Mouse (Mus musculus) liver, postnatal 0 days (tissue): Measurements from ENCODE around the gene Ccdc124.

Source experiments
- CTCF ChIP-seq: sonication (generic); IDR thresholded peaks from 2 replicates; pipeline ENCODE4 v1.5.1; 2016; ENCODE audit warnings: antibody characterized with exemption, low read depth
- EP300 ChIP-seq: IDR thresholded peaks from 2 replicates; pipeline ENCODE4 v1.6.1; 2016; ENCODE audit warnings: antibody characterized with exemption, low read depth, mild to moderate bottlenecking

GRCm38 (mm10) chr8:70905463-70905830 lies 31.7 kb upstream of the Ccdc124 start:
- TF ChIP-seq EP300 (no peak), CTCF (no peak)
